Mouse (Mus musculus): ENCODE results near the gene Shisa9.

GRCm38 (mm10) chr16:12012747-12013146 is 28.8 kb downstream of the Shisa9 start:
- TF ChIP-seq CTCF (IDR thresholded peaks at IDR 0.05) (no peak), POLR2A (IDR thresholded peaks at IDR 0.05; ENCODE audit: insufficient read depth, low read depth, low read length) (no peak), EP300 (IDR thresholded peaks at IDR 0.05; ENCODE audit: insufficient read depth, low read depth, low read length) (no peak)

All from heart, adult 2 months (tissue).